Mouse (Mus musculus) adrenal gland, adult 10 weeks (tissue): Measurements from ENCODE around the gene Rcbtb2. TPM values are rescaled to one million over a fixed set of nuclear protein-coding genes. Genes with fewer than 3 reads are reported as not detected.

Experiments
- polyA plus RNA-seq: library from polyadenylated mRNA; stranded (reverse); fragments of 350-450 nt; fragmentation: Illumina TruSeq; extraction: RNeasy Lipid Tissue Mini Kit (QIAGEN cat#74804); gene quantifications from one replicate; pipeline ENCODE4 v1.2.3, GENCODE M21; 2014; ENCODE audit warnings: low read depth, low replicate concordance

Gene Rcbtb2
- polyA plus RNA-seq, result 42.4 TPM

GRCm38 (mm10) chr14:73122923-73123278, at the start of gene Rcbtb2:
Rcbtb2 (plus strand) TSS chr14:73123037.

GRCm38 (mm10) chr14:73237848-73238321, 115.0 kb downstream of the Rcbtb2 start, which contains the start of gene Lpar6:
Lpar6 (plus strand) TSS chr14:73237895.

Other genes starting within 250 kb of the Rcbtb2 start
- gene Cysltr2, start 73.9 kb upstream of the Rcbtb2 start, polyA plus RNA-seq, result 6.9 TPM
- gene Lpar6, start 114.9 kb downstream of the Rcbtb2 start, polyA plus RNA-seq, result 13.5 TPM
- gene Rb1, start 202.8 kb downstream of the Rcbtb2 start, polyA plus RNA-seq, result 55.5 TPM